Mouse (Mus musculus) mouse trophoblast stem cell (cell line): ENCODE measurements around the gene Enthd1.
"Not testable (repeated sequence)": the region's sequence is repeated elsewhere in the genome, so short reads cannot be mapped to it uniquely, and the experiment has no call there.

ENCODE experiments used
- in situ Hi-C, 2 experiments: fragments of 300-500 bp; cut with MseI, MboI; formaldehyde crosslinking; loops; 2 replicates in 1 of 2; 3 replicates in 1 of 2; pipeline ENCODE4 v1.15.1; 2025

Enthd1 gene

GRCm38 (mm10) chr15:80538075-80538474 lies 26.9 kb downstream of the Enthd1 start:
- in situ Hi-C loops: no loop called here

GRCm38 (mm10) chr15:80536051-80536450 lies 28.9 kb downstream of the Enthd1 start:
- in situ Hi-C loops: no loop called here

- in situ Hi-C loops: no loop called here
Observed at GRCm38 (mm10) chr15:80533274-80533673, 31.7 kb downstream of the Enthd1 start.

- in situ Hi-C loops: no loop called here
Observed at GRCm38 (mm10) chr15:80532281-80533072, 32.5 kb downstream of the Enthd1 start.

- in situ Hi-C loops: no loop called here
Observed at GRCm38 (mm10) chr15:80531026-80531425, 33.9 kb downstream of the Enthd1 start.

GRCm38 (mm10) chr15:80529955-80530869 lies 34.7 kb downstream of the Enthd1 start:
- in situ Hi-C loops: no loop called here

- in situ Hi-C loops: no loop called here
Observed at GRCm38 (mm10) chr15:80521661-80522388, 43.1 kb downstream of the Enthd1 start.

GRCm38 (mm10) chr15:80519931-80520330 lies 45.0 kb downstream of the Enthd1 start:
- in situ Hi-C loops: no loop called here

GRCm38 (mm10) chr15:80518567-80519223 lies 46.3 kb downstream of the Enthd1 start:
- in situ Hi-C loops: no loop called here

- in situ Hi-C loops: no loop called here
Observed at GRCm38 (mm10) chr15:80517996-80518395, 47.0 kb downstream of the Enthd1 start.

GRCm38 (mm10) chr15:80516525-80516924 lies 48.4 kb downstream of the Enthd1 start:
- in situ Hi-C loops: no loop called here

- in situ Hi-C loops: no loop called here
Observed at GRCm38 (mm10) chr15:80505086-80505485, 59.9 kb downstream of the Enthd1 start.

GRCm38 (mm10) chr15:80503155-80503554 lies 61.8 kb downstream of the Enthd1 start:
- in situ Hi-C loops: not testable (repeated sequence)

- in situ Hi-C loops: no loop called here
Observed at GRCm38 (mm10) chr15:80502741-80503140, 62.2 kb downstream of the Enthd1 start.

- in situ Hi-C loops: no loop called here
Observed at GRCm38 (mm10) chr15:80501106-80502096, 63.6 kb downstream of the Enthd1 start.

- in situ Hi-C loops: no loop called here
Observed at GRCm38 (mm10) chr15:80500426-80500825, 64.5 kb downstream of the Enthd1 start.

- in situ Hi-C loops: not testable (repeated sequence)
Observed at GRCm38 (mm10) chr15:80497733-80498132, 67.2 kb downstream of the Enthd1 start.

- in situ Hi-C loops: no loop called here
Observed at GRCm38 (mm10) chr15:80491505-80491904, 73.5 kb downstream of the Enthd1 start.

GRCm38 (mm10) chr15:80490151-80490550 lies 74.8 kb downstream of the Enthd1 start:
- in situ Hi-C loops: no loop called here

- in situ Hi-C loops: no loop called here
Observed at GRCm38 (mm10) chr15:80488658-80489057, 76.3 kb downstream of the Enthd1 start.
